Mouse (Mus musculus) adrenal gland, adult 8-10 months (tissue): ENCODE results near the gene Lfng. TPM values are rescaled to one million over a fixed set of nuclear protein-coding genes. Genes with fewer than 3 reads are reported as not detected.

Experiments
- DNase-seq: peaks from one replicate; pipeline ENCODE4 v3.0.0; 2022
- total RNA-seq, 4 experiments: library from RNA; stranded (reverse); gene quantifications; 2 replicates each; pipeline ENCODE4 v1.2.4; 2022

Lfng gene
- total RNA-seq, 4 experiments from 2014 or later: 11.6 to 18.9 (median 17.2) TPM

DNA sequence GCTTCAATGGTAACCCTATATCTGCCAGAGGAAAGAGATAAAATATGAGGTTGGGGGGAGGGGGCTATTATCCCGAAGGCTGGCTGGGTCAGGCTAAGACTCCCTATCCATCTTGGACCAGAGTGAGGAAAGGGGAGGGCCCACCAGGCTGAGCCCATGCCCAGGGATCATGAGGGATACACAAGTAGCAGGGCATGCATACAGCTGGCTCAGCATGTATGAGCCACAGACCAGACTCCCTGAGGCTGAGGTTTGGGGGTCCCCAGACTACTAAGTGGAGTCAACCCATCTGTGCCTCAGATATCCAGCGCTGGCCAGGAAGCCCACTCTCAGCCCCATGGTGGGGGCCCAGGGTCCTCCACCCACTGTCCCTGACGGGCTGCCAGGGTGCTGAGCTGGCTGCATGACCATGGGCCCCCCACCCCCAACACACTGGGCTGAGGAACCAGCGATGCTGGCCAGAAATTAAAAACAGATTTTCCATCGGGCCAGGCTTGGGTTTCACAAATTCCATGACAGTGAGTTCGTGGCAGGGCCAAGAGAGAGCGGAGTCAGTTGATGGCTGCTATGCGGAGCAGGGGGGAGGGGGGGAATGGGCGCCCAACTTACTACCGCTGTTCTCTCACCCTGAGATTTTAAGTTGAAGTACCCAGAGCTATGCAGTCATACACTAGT lies 34.3 kb downstream of the Lfng start:
- DNase-seq: no peak

DNA sequence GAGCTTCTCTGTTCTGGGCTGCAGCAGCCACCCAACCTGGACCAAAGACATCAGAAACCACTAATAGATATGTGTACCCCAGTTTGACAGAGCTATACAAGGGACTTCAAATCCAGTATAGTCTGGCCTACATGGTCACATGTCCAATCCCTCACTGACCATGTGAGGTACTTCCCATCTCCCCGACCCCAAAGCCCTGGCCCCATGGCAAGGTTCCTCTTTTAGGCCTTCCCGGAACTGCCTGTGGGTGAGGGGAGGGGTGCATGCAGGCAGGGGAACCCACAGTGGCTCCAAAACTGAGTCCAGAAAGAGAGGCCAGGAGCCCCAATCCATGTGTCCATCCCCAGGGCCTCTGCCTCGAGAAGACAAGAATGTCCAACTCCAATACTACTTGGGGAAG lies 35.0 kb downstream of the Lfng start:
- DNase-seq: no peak

DNA sequence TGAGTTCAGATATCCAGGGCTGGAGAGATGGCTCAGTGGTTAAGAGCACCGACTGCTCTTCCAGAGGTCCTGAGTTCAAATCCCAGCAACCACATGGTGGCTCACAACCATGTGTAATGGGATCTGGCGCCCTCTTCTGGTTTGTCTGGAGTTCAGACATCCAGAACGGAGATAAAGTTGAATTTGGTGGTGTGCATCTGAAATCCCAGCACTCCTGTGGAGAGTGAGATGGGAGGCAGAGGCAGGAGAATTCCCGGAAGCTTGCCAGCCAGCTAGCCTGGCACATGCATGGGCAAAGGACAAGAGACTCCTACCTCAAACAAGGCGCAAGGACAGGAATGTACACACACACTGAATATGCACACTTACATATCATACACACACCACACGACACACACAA lies 37.1 kb downstream of the Lfng start:
- no peak for DNase-seq

DNA sequence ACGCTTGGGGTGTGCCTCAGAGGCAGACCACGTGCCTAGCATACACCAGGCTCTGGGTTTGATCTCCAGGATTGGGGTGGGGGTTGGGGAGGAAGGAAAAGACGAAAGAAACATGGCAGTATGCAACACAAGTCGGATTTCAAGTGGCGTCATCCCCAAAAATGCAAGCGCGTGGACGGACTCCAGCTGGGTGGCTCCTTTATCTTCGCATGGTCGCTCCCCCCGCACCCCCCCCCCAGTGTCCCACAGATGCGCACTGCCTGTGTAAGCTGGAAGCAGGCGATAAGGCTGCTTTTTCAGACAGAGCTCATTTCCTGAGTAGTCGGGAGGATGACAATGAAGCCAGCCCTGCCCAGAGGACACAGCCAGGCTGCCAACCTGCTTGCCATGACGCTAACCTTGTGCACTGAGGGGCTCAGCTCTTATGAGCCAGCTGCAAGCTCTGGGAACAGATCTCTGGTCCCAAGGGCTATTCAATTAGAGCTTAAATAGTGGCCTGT lies 37.6 kb downstream of the Lfng start:
- DNase-seq: no peak

DNA sequence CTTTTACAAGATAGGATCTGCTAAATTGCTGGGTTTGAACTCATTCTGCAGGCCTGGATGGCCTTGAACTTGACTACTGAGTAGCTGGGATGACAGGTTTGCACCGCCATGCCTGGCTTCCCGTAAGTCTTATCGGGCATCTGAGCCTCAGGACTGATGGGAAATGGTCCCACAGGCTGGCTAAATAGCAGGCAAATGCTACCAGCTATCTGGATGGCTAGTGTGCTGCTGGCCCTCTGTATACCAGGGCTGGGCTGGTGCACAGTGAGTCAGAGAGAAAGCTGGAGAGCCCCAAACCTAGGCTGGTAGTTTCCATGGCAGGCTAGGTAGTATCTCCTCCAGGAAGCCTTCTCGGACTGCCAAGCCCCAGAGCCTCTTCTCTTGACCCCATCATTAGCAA lies 38.3 kb downstream of the Lfng start:
- no peak for DNase-seq

DNA sequence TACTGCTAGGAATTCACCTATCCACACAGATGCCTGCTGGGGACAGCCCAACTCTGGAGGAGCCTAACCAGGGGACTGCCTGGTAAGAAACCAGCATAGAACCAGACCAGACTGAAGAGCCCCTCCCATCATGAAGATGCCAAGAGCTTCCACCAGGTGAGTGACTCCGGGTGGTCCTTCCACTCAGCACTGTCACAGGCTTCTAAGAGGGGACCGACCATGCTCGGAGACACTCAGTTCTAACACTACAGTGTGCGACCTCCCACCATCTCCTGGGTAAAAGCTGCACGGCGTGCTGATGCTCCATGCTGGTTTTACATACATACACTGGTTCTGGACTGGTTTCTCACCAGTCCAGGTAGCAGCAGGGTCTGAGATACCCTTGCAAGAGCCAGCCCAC lies 39.1 kb downstream of the Lfng start:
- no peak for DNase-seq

DNA sequence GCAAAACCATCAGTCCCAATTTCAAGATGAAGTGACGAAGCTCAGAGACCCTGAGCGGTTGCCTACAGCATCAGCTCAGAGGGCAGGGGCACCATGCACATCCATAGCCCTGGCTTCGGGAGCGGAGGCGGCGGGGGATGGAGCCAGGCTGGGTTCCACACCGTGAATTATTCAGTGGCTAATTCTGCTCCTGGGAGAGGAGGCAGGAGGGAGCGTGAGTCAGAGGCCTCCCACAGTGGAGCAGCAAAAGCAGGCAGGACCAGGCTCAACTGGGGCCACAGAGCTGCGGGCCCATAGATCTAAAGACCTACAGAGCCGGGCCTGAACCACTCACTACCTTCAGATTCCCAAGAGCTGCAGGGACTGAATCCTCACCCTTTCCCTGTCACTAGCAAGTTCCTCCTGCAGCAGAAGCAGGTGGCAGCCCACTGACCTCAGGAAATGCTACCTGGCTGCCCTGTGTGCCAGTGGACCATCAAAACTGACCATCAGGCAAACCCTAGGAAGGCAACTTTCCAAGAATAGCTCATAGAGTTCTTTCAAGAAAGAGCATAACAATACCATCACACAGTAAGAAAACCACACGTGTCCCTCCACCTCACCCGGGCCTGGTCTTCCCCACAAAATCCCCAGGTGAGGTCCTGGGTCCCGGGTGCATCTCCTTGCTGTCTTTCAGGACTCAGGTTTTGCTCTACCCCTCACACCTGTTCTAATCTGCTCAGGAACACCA lies 40.1 kb downstream of the Lfng start:
- no peak for DNase-seq

DNA sequence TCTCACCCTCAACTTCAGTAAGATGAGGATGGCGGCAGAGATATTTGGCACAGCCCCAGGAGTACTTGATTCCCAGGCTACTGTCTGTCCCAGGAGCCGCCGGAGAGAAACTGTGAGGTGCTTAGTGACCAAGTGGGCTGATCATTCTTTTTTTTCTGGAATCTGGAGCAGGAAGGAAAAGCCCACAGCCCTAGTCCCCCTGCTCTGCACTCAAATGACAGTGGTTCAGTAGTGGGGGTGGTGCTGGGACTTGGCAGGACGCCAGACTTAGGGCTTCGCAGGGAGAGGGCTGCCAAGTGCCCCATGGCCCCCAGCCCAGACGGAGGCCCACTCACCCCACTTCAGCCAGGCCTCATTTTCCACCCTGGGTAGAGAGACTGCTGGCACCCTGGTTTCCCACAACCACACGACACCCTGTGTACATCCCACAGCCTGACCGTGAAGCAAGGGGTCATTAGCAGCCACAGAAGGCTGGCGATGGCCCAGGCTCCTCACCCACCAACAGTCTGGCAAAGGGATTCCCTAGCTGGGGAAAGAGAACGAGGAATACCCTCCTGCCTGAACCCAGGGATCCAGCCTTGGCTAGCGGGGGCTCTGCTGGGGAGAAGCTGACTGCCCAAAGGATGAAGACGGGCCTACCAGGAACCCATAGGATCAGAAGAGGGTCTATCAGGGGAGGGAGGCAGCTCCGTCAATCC lies 40.9 kb downstream of the Lfng start:
- peak; percentile 49 for DNase-seq

DNA sequence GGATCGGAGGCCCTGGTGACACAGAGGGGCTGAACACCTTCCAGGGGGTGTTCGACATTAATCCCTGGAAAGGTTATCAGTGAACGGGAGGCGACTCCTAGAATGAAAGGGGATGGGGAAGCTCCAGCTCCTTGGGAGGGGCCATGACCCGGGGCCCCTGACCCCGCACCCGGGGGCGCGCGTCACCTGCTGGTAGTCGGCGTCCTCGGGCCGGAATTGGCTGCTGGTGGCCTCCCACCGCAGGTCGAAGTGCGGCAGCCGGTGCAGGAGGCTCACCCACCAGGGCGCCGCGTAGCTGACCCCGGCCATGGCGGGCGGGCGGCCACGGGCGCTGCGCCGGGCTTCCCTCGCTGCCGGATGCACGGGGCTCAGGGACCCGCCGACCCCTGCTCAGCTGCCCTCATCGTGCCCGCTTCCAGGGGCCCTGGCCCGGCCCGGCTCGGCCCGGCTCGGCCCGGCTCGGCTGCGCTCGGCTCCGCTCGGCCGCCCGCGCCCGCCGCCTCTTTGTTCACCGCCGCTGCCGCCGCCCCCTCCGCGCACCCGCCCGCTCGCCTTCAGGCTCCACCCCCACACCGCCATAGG lies 41.5 kb downstream of the Lfng start, which contains the start of gene Ttyh3:
TSS of gene Ttyh3 (minus strand) at position 513 of the 582 bp plus-strand sequence.
- peak; percentile 52 for DNase-seq

DNA sequence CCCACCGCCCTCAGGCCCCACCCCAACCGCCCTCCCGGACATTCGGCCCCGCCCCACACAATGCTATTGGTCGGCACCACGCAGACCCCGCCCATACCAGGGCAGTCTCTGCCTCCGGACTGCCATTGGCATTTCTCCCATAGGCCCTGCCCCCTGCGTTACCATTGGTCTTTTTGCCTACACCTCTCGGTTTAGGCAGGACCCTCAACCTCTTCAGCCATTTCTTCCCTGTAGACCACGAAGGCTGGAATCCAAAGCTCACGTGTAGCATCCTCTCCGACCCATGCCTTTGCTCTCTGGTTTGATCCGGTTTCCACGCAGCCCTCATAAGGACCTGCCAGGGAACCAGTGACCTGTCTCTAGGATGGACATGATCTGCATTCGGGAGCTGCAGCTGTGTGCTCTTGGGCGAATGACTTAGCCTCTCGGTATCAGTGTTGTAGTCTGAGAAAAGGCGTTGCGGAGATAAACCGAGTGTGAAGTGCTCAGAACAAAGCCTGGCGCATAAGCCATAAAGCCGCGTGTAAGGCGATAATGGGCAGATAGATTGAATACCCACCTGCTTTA lies 42.1 kb downstream of the Lfng start:
- DNase-seq: peak; percentile 96

DNA sequence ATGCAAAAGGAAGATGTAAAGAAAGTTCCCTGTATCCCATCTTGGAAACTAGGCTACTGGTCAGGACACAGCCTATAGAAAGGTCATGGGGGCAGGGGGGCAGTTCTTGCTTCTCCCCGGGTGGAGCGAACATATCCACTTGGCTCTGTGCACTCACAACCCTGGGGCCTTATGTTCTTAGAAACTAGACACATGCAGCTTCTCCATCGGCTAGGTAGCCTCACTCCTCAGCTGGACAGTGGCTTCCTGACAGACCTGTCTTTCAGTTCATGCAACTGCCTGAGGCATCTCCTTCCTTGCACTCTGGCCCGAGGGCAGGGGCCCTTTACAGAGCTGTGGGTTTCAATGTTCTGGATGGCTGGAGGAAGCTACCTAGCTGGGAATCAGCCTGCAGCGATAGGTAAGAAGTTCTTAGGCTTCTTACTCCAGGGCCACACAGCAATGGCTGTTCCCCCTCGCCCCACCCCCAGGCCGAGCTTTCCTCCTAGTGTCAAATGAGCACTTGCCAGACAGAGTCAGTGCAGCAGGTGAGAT lies 42.8 kb downstream of the Lfng start:
- no peak for DNase-seq

DNA sequence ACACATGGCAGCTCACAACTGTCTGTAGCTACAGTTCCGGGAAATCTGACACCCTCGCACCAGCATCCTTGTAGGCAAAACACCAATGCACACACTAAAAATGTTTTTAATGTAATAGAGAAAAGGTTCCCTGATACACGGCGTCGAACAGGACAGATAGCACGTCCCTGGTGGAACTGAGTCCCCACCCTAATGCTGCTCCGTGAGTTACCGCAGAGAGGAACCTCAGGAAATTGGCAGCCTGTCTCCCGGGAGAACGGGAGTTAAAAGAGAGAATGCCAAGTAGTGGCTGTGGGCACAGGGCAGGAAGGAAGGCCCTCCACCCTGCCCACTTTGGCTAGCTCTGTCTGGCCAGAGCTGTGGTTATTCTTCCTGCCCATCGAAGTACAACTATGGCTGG lies 44.1 kb downstream of the Lfng start:
- DNase-seq: no peak

DNA sequence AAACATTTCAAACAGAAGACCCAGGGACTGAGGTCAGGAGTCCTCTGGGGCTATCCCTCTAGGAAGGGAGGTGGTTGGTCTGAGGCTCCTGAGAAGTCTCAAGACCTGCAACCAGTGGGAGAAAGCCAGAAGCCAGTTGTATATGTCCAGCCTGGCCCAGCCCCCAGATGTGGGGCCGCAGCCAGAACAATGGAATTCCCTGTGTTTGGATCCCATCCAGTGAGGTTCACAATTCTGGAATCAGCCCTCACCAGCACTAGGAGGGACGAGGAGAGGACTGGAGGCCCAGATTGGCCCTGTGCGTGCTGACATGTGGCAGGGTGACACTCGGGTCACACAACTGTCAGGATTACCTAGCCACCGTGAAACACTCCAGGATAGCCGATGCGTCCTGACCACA lies 45.5 kb downstream of the Lfng start:
- no peak for DNase-seq

DNA sequence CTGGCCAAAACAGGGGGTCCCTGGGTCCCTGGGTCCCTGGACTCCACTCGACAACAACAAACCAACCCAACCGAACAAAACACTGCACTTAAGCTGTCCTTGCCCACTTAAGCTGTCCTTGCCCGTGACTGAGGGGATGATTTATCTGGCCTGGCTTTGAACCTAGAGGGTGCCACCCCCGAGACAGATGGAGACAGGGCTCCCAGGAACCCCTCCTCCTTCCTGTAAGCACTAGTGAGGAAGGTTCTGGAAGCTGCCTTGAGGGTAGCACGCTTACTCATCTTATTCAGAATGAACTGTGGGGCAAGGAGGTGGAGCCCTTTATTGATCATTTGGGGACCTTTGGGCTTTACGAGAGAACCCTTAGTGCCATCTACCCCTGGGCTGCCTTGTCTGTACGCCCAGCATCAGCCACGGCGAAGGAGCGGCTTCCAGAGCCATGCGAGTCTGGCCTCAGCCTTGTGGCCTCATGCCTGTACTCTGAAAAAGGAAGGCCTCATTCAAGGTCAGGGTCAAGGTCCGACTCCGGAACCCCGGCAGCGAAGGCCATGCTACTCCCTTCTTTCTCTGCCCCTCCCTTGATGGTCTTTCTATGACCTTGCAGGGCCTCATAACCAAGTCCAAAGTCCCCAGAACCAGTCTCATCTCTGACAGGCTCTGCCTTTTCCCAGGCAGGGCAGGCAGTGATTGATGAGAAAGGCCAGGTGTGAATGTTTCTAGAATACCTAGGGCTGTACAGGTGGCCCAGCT lies 47.2 kb downstream of the Lfng start:
- DNase-seq: peak; percentile 91

DNA sequence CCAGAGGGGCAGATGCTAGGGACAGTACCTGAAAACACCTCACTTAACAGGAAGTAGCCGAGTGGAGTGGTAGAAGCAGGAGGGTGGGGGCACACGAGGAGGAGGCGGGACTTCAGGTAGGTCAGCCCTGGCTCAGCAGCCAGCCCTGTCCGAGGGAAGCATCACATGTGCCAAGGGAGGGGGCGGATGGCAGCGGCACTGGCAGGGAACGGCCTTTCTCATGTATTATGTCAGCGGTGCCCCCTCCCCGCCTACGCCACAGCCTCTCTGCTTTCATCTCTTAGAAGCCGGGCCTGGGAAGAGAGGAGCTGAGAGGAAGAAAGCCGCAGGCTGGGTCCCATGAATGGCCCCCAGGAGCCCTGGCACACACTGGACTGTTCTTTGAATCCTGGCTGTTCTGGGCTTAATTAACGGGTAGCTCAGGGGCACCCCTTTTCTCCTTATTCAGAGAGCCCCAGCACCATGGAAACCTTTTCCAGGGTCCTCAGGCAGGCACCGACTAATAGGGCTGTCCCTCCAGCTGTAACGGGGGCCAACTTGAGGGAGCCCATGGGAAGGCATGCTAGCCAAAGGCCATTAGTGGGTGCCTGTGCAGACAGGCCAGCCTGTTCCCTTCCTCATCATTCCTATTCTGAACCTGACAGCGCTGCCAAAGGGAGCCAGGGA lies 52.6 kb downstream of the Lfng start:
- DNase-seq: no peak

DNA sequence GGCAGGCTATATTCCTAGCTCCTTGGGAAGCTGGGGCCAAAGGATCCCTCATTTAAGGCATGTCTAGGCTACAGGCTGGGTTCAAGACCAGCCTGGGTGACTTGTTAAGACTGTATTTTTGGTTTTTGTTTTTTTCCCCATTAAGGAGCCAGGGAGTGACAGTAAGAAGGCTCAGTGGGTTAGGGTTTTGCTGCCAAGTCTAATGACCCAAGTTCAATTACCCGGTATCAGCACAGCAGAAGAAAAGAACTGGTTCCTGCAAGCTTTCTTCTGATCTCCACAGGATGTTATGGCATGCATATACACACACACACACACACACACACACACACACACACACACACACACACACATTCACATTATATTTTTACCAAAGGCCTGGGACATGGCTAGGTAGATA lies 53.3 kb downstream of the Lfng start:
- DNase-seq: no peak

DNA sequence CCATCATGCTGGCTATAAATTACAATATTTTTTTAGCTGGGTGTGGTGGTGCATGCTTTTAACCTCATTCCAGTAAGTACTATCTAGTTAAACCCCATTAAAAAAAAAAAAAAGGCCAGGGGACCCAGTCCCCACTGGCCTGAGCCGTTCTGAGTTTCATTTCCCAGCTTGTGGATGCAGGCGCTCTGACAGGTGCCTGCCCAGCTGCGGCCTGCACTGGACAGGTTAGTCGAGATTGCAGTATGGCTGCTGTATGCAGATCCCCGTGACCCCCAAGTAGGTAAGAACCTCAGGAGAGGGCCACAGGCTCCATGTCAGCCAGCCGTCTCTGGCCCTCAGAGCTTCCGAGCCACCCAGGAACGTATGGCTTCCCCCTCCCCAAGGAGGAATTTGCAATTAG lies 54.3 kb downstream of the Lfng start:
- no peak for DNase-seq

DNA sequence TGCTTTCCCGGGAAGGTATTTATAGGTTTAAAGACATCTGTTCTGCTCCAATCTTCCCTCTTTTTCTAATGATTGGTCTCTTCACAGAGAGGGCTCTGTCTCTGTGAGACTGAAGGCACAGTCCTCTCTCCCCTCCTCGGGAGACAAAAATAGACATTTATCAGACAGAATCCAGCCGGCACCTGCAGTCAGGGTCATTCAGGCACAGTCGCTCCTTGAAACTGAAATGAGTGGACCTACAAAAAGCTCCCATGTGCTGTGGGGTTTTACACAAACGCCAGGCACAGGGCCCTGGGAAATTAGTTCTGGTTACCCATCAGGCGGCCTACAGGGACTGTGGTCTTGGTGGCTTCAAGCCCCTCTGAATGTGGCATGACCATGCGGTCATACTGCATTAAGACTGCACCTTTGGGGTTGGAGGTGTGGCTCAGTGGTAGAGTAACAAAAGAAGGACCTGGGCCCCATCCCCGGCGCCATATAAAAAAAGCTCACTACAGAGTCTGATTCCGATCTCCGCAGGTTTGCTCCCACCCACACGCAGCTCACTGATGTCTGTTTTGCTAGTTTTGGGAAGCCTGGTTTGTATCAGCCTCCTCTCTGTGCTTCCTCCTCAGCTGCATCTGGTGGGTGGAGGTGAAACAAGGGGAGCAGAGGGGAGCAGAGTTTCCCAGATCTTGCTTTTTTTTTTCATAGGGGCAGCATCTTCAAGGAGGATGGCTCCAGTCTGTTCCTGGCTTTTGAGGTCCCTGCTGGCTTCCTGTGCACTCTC lies 54.9 kb downstream of the Lfng start:
- DNase-seq: no peak

DNA sequence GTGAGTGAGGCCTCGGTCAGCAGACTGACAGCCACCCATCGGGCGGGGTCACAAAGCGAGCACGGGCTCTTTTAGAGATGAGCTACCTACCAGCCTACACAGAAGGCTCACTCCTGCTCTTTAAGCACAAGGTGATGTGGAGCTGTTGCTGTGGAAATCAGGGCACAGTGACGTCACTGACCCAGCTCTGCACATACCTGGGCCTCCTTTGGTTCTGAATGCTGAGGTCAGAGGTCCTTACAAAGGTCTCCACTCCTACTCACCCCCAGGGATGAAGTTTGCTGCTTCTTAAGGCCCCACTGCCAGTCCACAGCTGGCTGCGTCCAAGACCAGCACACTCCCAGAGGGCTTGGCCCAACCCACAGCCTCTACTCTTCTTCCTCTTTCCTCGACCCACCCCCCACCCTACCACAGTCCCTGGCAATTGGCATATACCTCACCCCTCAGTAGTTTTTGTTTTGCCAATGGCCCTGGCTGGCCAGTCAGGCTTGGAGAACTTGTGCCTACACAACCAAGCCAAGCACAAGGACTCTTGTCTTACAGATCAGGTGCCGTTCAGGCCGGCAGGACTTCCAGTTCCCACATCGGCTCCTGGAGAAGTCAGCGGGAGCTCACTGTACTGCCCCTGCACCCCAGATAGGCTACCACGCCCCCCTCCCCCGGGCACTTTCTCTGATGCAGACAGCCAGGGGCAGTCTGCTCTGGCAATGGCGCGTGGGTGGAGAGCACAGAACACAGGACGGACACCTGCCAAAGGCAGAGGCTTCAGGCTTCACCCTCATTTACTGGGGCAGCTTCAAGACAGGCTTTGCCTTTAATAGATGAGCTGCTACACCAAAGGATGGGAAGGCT lies 55.8 kb downstream of the Lfng start:
- DNase-seq: no peak
